Mouse (Mus musculus) lung, embryonic 14.5 days (tissue): Measurements from ENCODE around the gene Gbx1. TPM values are rescaled to one million over a fixed set of nuclear protein-coding genes. Genes with fewer than 3 reads are reported as not detected.

Source experiments
- ATAC-seq: fragments of 200-750 bp; cut with Nextera tagmentation; 2 replicates; pipeline ENCODE4 v1.8.0; 2017; ENCODE audit warnings: mild to moderate bottlenecking, moderate TSS enrichment, moderate library complexity; ENCODE audit not compliant: insufficient read depth
- DNase-seq: peaks from one replicate; pipeline ENCODE4 v3.0.0-alpha.2; 2015
- H3K27ac ChIP-seq: fragments of 300-500 bp; sonication (generic); 2 replicates; pipeline ENCODE4 v1.5.1; 2014; ENCODE audit warnings: low read depth, mild to moderate bottlenecking, moderate library complexity
- H3K27me3 ChIP-seq: fragments of 300-500 bp; sonication (generic); 2 replicates; pipeline ENCODE4 v1.6.1; 2014; ENCODE audit warnings: low read length, control low read depth; ENCODE audit not compliant: insufficient read depth
- H3K36me3 ChIP-seq: fragments of 300-500 bp; sonication (generic); 2 replicates; pipeline ENCODE4 v1.6.1; 2014; ENCODE audit warnings: control low read depth; ENCODE audit not compliant: insufficient read depth
- H3K4me1 ChIP-seq: fragments of 300-500 bp; sonication (generic); 2 replicates; pipeline ENCODE4 v1.6.1; 2014; ENCODE audit warnings: antibody characterized with exemption, control low read depth; ENCODE audit not compliant: insufficient read depth
- H3K4me2 ChIP-seq: fragments of 300-500 bp; sonication (generic); 2 replicates; pipeline ENCODE4 v1.6.1; 2014; ENCODE audit warnings: mild to moderate bottlenecking
- H3K4me3 ChIP-seq: fragments of 300-500 bp; sonication (generic); 2 replicates; pipeline ENCODE4 v1.5.1; 2014; ENCODE audit warnings: low read depth, low read length
- H3K9ac ChIP-seq: fragments of 300-500 bp; sonication (generic); 2 replicates; pipeline ENCODE4 v1.6.1; 2014
- H3K9me3 ChIP-seq: fragments of 300-500 bp; sonication (generic); 2 replicates; pipeline ENCODE4 v1.6.1; 2016; ENCODE audit warnings: low read depth, low read length, control low read depth
- CTCF ChIP-seq: IDR thresholded peaks from 2 replicates; pipeline ENCODE4 v1.5.1; 2016; ENCODE audit warnings: antibody characterized with exemption, low read depth
- WGBS: fragments of 180-500 bp; shearing (Covaris S2); extraction: QIAGEN DNeasy Blood & Tissue Kit; methylation state at CpG from one replicate; pipeline ENCODE4 v1.1.7; 2014; 5-methylcytosine and 5-hydroxymethylcytosine counted together
- polyA plus RNA-seq: library from polyadenylated mRNA; unstranded; fragments of >200 nt; fragmentation: Nextera tagmentation; extraction: Ambion mirVana; gene quantifications from 2 replicates; pipeline ENCODE4 v1.2.1, GENCODE M21; 2014

Gbx1 gene
- polyA plus RNA-seq, 1 experiment from 2014 or later: 0.07 TPM

- H3K9ac ChIP-seq: no peak overlapping the region
Measured at GRCm38 (mm10) chr5:24525360-24526189, 1.4 kb downstream of the Gbx1 start.

DNA sequence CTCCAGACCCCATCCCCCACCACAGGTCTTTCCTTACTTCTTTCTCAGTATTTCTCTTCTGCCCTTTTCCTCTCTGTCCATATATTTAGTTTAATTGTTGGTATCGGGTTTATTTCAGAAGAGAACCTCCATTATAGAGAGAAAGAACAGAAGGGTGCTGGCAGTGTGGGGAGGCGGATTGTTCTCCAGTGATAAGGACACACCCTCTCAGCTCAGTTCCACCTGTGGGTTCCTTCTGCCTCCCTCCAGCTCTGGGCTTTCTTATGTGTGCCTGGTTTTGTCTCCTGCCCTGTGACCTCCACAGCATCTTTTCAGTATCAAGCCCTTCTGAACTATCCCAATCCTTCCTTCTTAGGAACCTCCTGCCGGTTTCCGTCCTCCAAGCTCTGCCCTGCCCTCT lies 2.5 kb downstream of the Gbx1 start:
- 15% methylated on average over 4 of the region's 4 CpGs for WGBS
- Histone ChIP-seq H3K4me1 (no peaks in the 10 kb centered on the region), H3K36me3 (no peaks in the 10 kb centered on the region), H3K27ac (no peak overlapping the region), H3K27me3 (peaks cover 90% of the 10 kb centered on the region), H3K4me2 (no peak overlapping the region), H3K9me3 (no peaks in the 10 kb centered on the region), H3K9ac (no peak overlapping the region), H3K4me3 (no peak overlapping the region)
- ATAC-seq (no peak), DNase-seq (no peak)
- no peak for TF ChIP-seq CTCF

More at GRCm38 (mm10) chr5:24525360-24526189, 1.4 kb downstream of the Gbx1 start:
- 3% methylated on average over 34 of the region's 34 CpGs for WGBS
- Histone ChIP-seq H3K4me2 (peak overlapping the region; percentile 72), H3K9me3 (no peaks in the 10 kb centered on the region), H3K27me3 (peaks cover 87% of the 10 kb centered on the region), H3K4me3 (peak overlapping the region; percentile 38), H3K4me1 (no peaks in the 10 kb centered on the region), H3K36me3 (no peaks in the 10 kb centered on the region), H3K27ac (no peak overlapping the region)
- no peak for DNase-seq
- ATAC-seq: no peak
- TF ChIP-seq CTCF: no peak

- Histone ChIP-seq H3K27me3 (peaks cover 84% of the 10 kb centered on the region), H3K27ac (no peak overlapping the region), H3K4me2 (no peak overlapping the region), H3K4me3 (no peak overlapping the region), H3K36me3 (no peaks in the 10 kb centered on the region), H3K9me3 (no peaks in the 10 kb centered on the region), H3K9ac (no peak overlapping the region), H3K4me1 (no peaks in the 10 kb centered on the region)
- DNase-seq (no peak), ATAC-seq (no peak)
- no peak for TF ChIP-seq CTCF
- WGBS: 58% methylated on average over 8 of the region's 8 CpGs
Measured at GRCm38 (mm10) chr5:24523806-24524205, 3.2 kb downstream of the Gbx1 start.

DNA sequence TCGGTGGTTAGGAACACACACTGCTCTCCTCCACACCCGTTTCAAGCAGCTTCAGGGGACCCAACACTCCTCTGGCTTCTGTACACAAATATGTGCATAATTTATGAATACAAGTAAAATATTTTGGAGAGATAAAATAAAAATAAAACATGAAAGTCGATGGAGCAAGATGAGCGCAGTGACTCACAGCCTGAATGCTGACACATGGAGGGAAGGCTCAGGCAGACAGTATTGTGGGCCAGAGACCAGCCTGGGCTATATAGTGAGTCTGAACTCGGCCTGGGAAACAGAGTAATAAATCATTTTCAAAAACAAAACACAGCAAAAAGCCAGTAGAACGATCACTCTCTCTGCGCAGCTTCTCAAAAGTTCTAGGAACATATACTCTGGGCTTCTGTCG lies 5.6 kb downstream of the Gbx1 start:
- H3K4me2 ChIP-seq: no peak overlapping the region
- H3K4me1 ChIP-seq: no peaks in the 10 kb centered on the region
- no peak for ATAC-seq
- 56% methylated on average over 8 of the region's 8 CpGs for WGBS
- no peak for TF ChIP-seq CTCF
- no peak overlapping the region for H3K27ac ChIP-seq
- DNase-seq: no peak
- H3K9me3 ChIP-seq: no peaks in the 10 kb centered on the region
- no peak overlapping the region for H3K9ac ChIP-seq
- peaks cover 64% of the 10 kb centered on the region for H3K27me3 ChIP-seq
- no peak overlapping the region for H3K4me3 ChIP-seq
- H3K36me3 ChIP-seq: no peaks in the 10 kb centered on the region

- Histone ChIP-seq H3K4me2 (no peak overlapping the region), H3K27me3 (no peaks in the 10 kb centered on the region), H3K9me3 (no peaks in the 10 kb centered on the region), H3K36me3 (no peaks in the 10 kb centered on the region), H3K27ac (peak overlapping the region; percentile 38; the same call in 1 of the 2 replicates), H3K4me3 (no peak overlapping the region), H3K4me1 (no peaks in the 10 kb centered on the region), H3K9ac (no peak overlapping the region)
- ATAC-seq (peak; percentile 70), DNase-seq (peak; percentile 70)
- no peak for TF ChIP-seq CTCF
- 19% methylated on average over 8 of the region's 8 CpGs for WGBS
Measured at GRCm38 (mm10) chr5:24512271-24512670, 14.7 kb downstream of the Gbx1 start.

- peak; percentile 54 for TF ChIP-seq CTCF
- 44% methylated on average over 11 of the region's 11 CpGs for WGBS
- ATAC-seq: no peak
- Histone ChIP-seq H3K27me3 (no peaks in the 10 kb centered on the region), H3K36me3 (no peaks in the 10 kb centered on the region), H3K4me1 (no peaks in the 10 kb centered on the region), H3K27ac (no peak overlapping the region), H3K4me3 (no peak overlapping the region), H3K9me3 (no peaks in the 10 kb centered on the region), H3K9ac (no peak overlapping the region), H3K4me2 (no peak overlapping the region)
- no peak for DNase-seq
Measured at GRCm38 (mm10) chr5:24510635-24511034, 16.4 kb downstream of the Gbx1 start.

DNA sequence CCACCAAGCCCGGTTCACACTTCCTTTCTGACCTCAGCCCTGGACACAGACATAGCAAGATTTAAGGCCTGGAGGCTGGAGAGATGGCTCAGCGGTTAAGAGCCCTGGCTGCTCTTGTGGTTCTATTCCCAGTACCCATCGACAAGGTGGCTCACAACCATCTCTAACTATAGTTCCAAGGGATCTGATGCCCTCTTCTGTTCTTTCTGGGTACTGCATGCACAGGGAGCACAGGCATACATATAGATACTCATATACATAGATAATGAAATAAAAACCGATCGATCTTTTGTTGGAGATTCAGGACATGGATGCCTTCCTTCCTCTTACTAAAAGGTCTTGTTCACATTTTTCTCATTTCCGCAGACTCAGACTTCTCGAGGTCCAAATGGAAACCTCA lies 18.6 kb downstream of the Gbx1 start:
- DNase-seq: no peak
- 0 out of 2 replicates have a peak, but pooled peaks cover 12% of the 10 kb centered on the region for H3K27me3 ChIP-seq

More for the DNA sequence above, 18.6 kb downstream of the Gbx1 start:
- Histone ChIP-seq H3K27ac (no peak overlapping the region), H3K4me1 (no peaks in the 10 kb centered on the region), H3K36me3 (no peaks in the 10 kb centered on the region), H3K9me3 (no peaks in the 10 kb centered on the region), H3K4me3 (no peak overlapping the region), H3K4me2 (no peak overlapping the region), H3K9ac (no peak overlapping the region)
- 90% methylated on average over 7 of the region's 7 CpGs for WGBS
- no peak; the same call in 1 of the 2 replicates for TF ChIP-seq CTCF
- no peak for ATAC-seq
